Mouse (Mus musculus) hindbrain, embryonic 15.5 days (tissue): ENCODE measurements around the gene Osbpl2. TPM values are rescaled to one million over a fixed set of nuclear protein-coding genes. Genes with fewer than 3 reads are reported as not detected.
A peak's percentile ranks its signal among the peaks of the same experiment; 100 is the strongest.
"Not testable (repeated sequence)": the region's sequence is repeated elsewhere in the genome, so short reads cannot be mapped to it uniquely, and the experiment has no call there.

Experiments
- ATAC-seq: fragments of 200-750 bp; cut with Nextera tagmentation; 2 replicates; pipeline ENCODE4 v1.8.0; 2017; ENCODE audit warnings: low read depth, moderate number of reproducible peaks, moderate TSS enrichment; ENCODE audit not compliant: low FRiP score
- H3K27ac ChIP-seq: fragments of 300-500 bp; sonication (generic); replicated peaks from 2 replicates; pipeline ENCODE4 v1.5.1; 2015; ENCODE audit warnings: mild to moderate bottlenecking, inconsistent platforms
- H3K27me3 ChIP-seq: fragments of 300-500 bp; sonication (generic); 2 replicates; pipeline ENCODE4 v1.6.1; 2015; ENCODE audit warnings: control low read depth, inconsistent platforms
- H3K36me3 ChIP-seq: fragments of 300-500 bp; sonication (generic); 2 replicates; pipeline ENCODE4 v1.6.1; 2015; ENCODE audit warnings: control low read depth, inconsistent platforms
- H3K4me1 ChIP-seq: fragments of 300-500 bp; sonication (generic); replicated peaks from 2 replicates; pipeline ENCODE4 v1.6.1; 2015; ENCODE audit warnings: control low read depth, inconsistent platforms
- H3K4me2 ChIP-seq: fragments of 300-500 bp; sonication (generic); 2 replicates; pipeline ENCODE4 v1.6.1; 2015; ENCODE audit warnings: moderate library complexity, mild to moderate bottlenecking, inconsistent platforms
- H3K4me3 ChIP-seq: fragments of 300-500 bp; sonication (generic); 2 replicates; pipeline ENCODE4 v1.5.1; 2015; ENCODE audit warnings: mild to moderate bottlenecking, inconsistent platforms
- H3K9ac ChIP-seq: fragments of 300-500 bp; sonication (generic); 2 replicates; pipeline ENCODE4 v1.6.1; 2015; ENCODE audit warnings: inconsistent platforms
- H3K9me3 ChIP-seq: fragments of 300-500 bp; sonication (generic); 2 replicates; pipeline ENCODE4 v1.6.1; 2016; ENCODE audit warnings: control low read depth, inconsistent platforms
- WGBS: fragments of 180-500 bp; shearing (Covaris S2); methylation state at CpG from one replicate; pipeline ENCODE4 v1.1.7; 2015; 5-methylcytosine and 5-hydroxymethylcytosine counted together
- polyA plus RNA-seq: library from polyadenylated mRNA; unstranded; fragments of >200 nt; fragmentation: Nextera tagmentation; extraction: Ambion mirVana; gene quantifications from 2 replicates; pipeline ENCODE4 v1.2.1, GENCODE M21; 2015

Osbpl2 gene
- polyA plus RNA-seq, 1 experiment from 2014 or later, result 72.7 TPM

GRCm38 (mm10) chr2:180171522-180172070, 52.5 kb downstream of the Osbpl2 start:
- H3K9ac ChIP-seq, result peak overlapping the region; percentile 98
- no peaks in the 10 kb centered on the region for H3K27me3 ChIP-seq
- H3K4me2 ChIP-seq, result peak overlapping the region; percentile 76
- H3K9me3 ChIP-seq, result no peaks in the 10 kb centered on the region
- peaks cover 27% of the 10 kb centered on the region for H3K36me3 ChIP-seq
- ATAC-seq, result peak; percentile 74
- peaks cover 29% of the 10 kb centered on the region for H3K4me1 ChIP-seq
- H3K27ac ChIP-seq, result peak overlapping the region; percentile 96
- WGBS, result under 1% methylated on average over 67 of the region's 80 CpGs
- peak overlapping the region; percentile 99 for H3K4me3 ChIP-seq

GRCm38 (mm10) chr2:180172152-180172551, 53.0 kb downstream of the Osbpl2 start:
- ATAC-seq, result no peak
- Histone ChIP-seq H3K27ac (peak overlapping the region; percentile 96), H3K9me3 (no peaks in the 10 kb centered on the region), H3K36me3 (peaks cover 32% of the 10 kb centered on the region), H3K9ac (peak overlapping the region; percentile 98), H3K4me2 (peak overlapping the region; percentile 76), H3K27me3 (no peaks in the 10 kb centered on the region), H3K4me3 (peak overlapping the region; percentile 99), H3K4me1 (peaks cover 29% of the 10 kb centered on the region)
- WGBS, result 4% methylated on average over 9 of the region's 9 CpGs

- Histone ChIP-seq H3K27ac (no peak overlapping the region), H3K4me1 (peaks cover 29% of the 10 kb centered on the region), H3K9ac (peak overlapping the region; percentile 98; the same call in 1 of the 2 replicates), H3K36me3 (peaks cover 40% of the 10 kb centered on the region), H3K4me2 (peak overlapping the region; percentile 76), H3K9me3 (no peaks in the 10 kb centered on the region), H3K4me3 (peak overlapping the region; percentile 99), H3K27me3 (no peaks in the 10 kb centered on the region)
- WGBS, result 76% methylated on average over 4 of the region's 4 CpGs
- no peak for ATAC-seq
Measured at GRCm38 (mm10) chr2:180173163-180173562, 54.1 kb downstream of the Osbpl2 start.

- peak overlapping the region; percentile 76; the same call in 1 of the 2 replicates for H3K4me2 ChIP-seq
- H3K36me3 ChIP-seq, result peaks cover 40% of the 10 kb centered on the region
- H3K27me3 ChIP-seq, H3K9me3 ChIP-seq, H3K4me3 ChIP-seq, ATAC-seq, H3K27ac ChIP-seq, H3K9ac ChIP-seq: not testable (repeated sequence)
- WGBS, result 86% methylated on average over 8 of the region's 8 CpGs
- H3K4me1 ChIP-seq, result peaks cover 29% of the 10 kb centered on the region
Measured at GRCm38 (mm10) chr2:180173711-180174110, 54.6 kb downstream of the Osbpl2 start.

- WGBS, result 95% methylated on average over 5 of the region's 5 CpGs
- Histone ChIP-seq H3K4me1 (peaks cover 29% of the 10 kb centered on the region), H3K9me3 (no peaks in the 10 kb centered on the region), H3K36me3 (peaks cover 40% of the 10 kb centered on the region), H3K9ac (no peak overlapping the region), H3K4me2 (no peak overlapping the region), H3K4me3 (no peak overlapping the region), H3K27me3 (no peaks in the 10 kb centered on the region), H3K27ac (no peak overlapping the region)
- ATAC-seq, result no peak
Measured at GRCm38 (mm10) chr2:180174121-180174520, 55.0 kb downstream of the Osbpl2 start.

GRCm38 (mm10) chr2:180175725-180176124, 56.6 kb downstream of the Osbpl2 start:
- Histone ChIP-seq H3K36me3 (peaks cover 40% of the 10 kb centered on the region), H3K9ac (no peak overlapping the region), H3K4me3 (no peak overlapping the region), H3K4me1 (peaks cover 25% of the 10 kb centered on the region), H3K27ac (no peak overlapping the region), H3K4me2 (no peak overlapping the region), H3K27me3 (no peaks in the 10 kb centered on the region), H3K9me3 (no peaks in the 10 kb centered on the region)
- no peak for ATAC-seq
- 96% methylated on average over 7 of the region's 7 CpGs for WGBS

GRCm38 (mm10) chr2:180181542-180181941, 62.4 kb downstream of the Osbpl2 start:
- Histone ChIP-seq H3K27me3 (no peaks in the 10 kb centered on the region), H3K9me3 (no peaks in the 10 kb centered on the region), H3K27ac (no peak overlapping the region), H3K9ac (no peak overlapping the region), H3K36me3 (peaks cover 14% of the 10 kb centered on the region), H3K4me1 (no peaks in the 10 kb centered on the region), H3K4me2 (no peak overlapping the region), H3K4me3 (no peak overlapping the region)
- WGBS, result 79% methylated on average over 9 of the region's 9 CpGs
- no peak for ATAC-seq

GRCm38 (mm10) chr2:180184011-180184751, 65.1 kb downstream of the Osbpl2 start:
- no peak for ATAC-seq
- H3K9me3 ChIP-seq, result no peaks in the 10 kb centered on the region
- WGBS, result 88% methylated on average over 24 of the region's 24 CpGs

GRCm38 (mm10) chr2:180184752-180185109, 65.6 kb downstream of the Osbpl2 start:
- Histone ChIP-seq H3K4me2 (no peak overlapping the region), H3K9ac (no peak overlapping the region), H3K36me3 (no peaks in the 10 kb centered on the region), H3K4me1 (no peaks in the 10 kb centered on the region), H3K9me3 (no peaks in the 10 kb centered on the region), H3K27ac (no peak overlapping the region), H3K4me3 (no peak overlapping the region), H3K27me3 (no peaks in the 10 kb centered on the region)
- WGBS, result 83% methylated on average over 6 of the region's 6 CpGs
- no peak for ATAC-seq

More at GRCm38 (mm10) chr2:180184011-180184751, 65.1 kb downstream of the Osbpl2 start:
- Histone ChIP-seq H3K9ac (no peak overlapping the region), H3K4me1 (no peaks in the 10 kb centered on the region), H3K4me3 (no peak overlapping the region), H3K4me2 (no peak overlapping the region), H3K27me3 (no peaks in the 10 kb centered on the region), H3K36me3 (no peaks in the 10 kb centered on the region), H3K27ac (no peak overlapping the region)

- H3K9ac ChIP-seq, result no peak overlapping the region
- no peaks in the 10 kb centered on the region for H3K27me3 ChIP-seq
- H3K9me3 ChIP-seq, result no peaks in the 10 kb centered on the region
- no peaks in the 10 kb centered on the region for H3K4me1 ChIP-seq
- H3K4me3 ChIP-seq, result no peak overlapping the region
- WGBS, result 93% methylated on average over 14 of the region's 14 CpGs
- H3K36me3 ChIP-seq, result no peaks in the 10 kb centered on the region
- no peak overlapping the region for H3K27ac ChIP-seq
- H3K4me2 ChIP-seq, result no peak overlapping the region
- no peak for ATAC-seq
Measured at GRCm38 (mm10) chr2:180185686-180186085, 66.6 kb downstream of the Osbpl2 start.

GRCm38 (mm10) chr2:180187362-180187761, 68.3 kb downstream of the Osbpl2 start:
- no peak overlapping the region for H3K27ac ChIP-seq
- no peaks in the 10 kb centered on the region for H3K4me1 ChIP-seq
- H3K27me3 ChIP-seq, result no peaks in the 10 kb centered on the region
- no peak overlapping the region for H3K4me3 ChIP-seq
- no peak for ATAC-seq
- H3K36me3 ChIP-seq, result no peaks in the 10 kb centered on the region
- H3K4me2 ChIP-seq, result no peak overlapping the region
- H3K9ac ChIP-seq, result no peak overlapping the region
- 76% methylated on average over 11 of the region's 11 CpGs for WGBS
- H3K9me3 ChIP-seq, result no peaks in the 10 kb centered on the region

- WGBS, result 72% methylated on average over 10 of the region's 12 CpGs
- H3K9ac ChIP-seq, result no peak overlapping the region
- H3K4me1 ChIP-seq, result peaks cover 6% of the 10 kb centered on the region
- no peaks in the 10 kb centered on the region for H3K36me3 ChIP-seq
- H3K9me3 ChIP-seq, result no peaks in the 10 kb centered on the region
- H3K4me3 ChIP-seq, result no peak overlapping the region
- ATAC-seq, result no peak
- H3K27ac ChIP-seq, result no peak overlapping the region
- H3K4me2 ChIP-seq, result no peak overlapping the region
- no peaks in the 10 kb centered on the region for H3K27me3 ChIP-seq
Measured at GRCm38 (mm10) chr2:180196610-180197322, 77.7 kb downstream of the Osbpl2 start.
